Mouse (Mus musculus): ENCODE measurements around the gene Olfr1195. TPM values are rescaled to one million over a fixed set of nuclear protein-coding genes. Genes with fewer than 3 reads are reported as not detected.
"Not testable (repeated sequence)": the region's sequence is repeated elsewhere in the genome, so short reads cannot be mapped to it uniquely, and the experiment has no call there.

Olfr1195 gene
- not detected for total RNA-seq (2021)

- no peak for DNase-seq
- intact Hi-C loops (cut with DNase I) = no loop called here
Measured at GRCm38 (mm10) chr2:88689087-88689486, at the start of gene Olfr1195. TSS of gene Olfr1195 (minus strand) at chr2:88689187.

- DNase-seq = no peak
- intact Hi-C loops (cut with DNase I) = no loop called here
Measured at GRCm38 (mm10) chr2:88732266-88732665, 43.3 kb upstream of the Olfr1195 start, which contains the start of gene Olfr1197. TSS of gene Olfr1197 (minus strand) at chr2:88732366.

GRCm38 (mm10) chr2:88704497-88704896 lies 15.5 kb upstream of the Olfr1195 start, which contains the start of gene Olfr1196:
TSS of gene Olfr1196 (minus strand) at chr2:88704597.
- intact Hi-C loops (cut with DNase I) = no loop called here
- DNase-seq = no peak

GRCm38 (mm10) chr2:88675328-88675727 lies 13.7 kb downstream of the Olfr1195 start, which contains the start of gene Olfr1193:
TSS of gene Olfr1193 (plus strand) at chr2:88675628.
- DNase-seq; intact Hi-C loops (cut with DNase I): not testable (repeated sequence)

GRCm38 (mm10) chr2:88648209-88648608 lies 40.8 kb downstream of the Olfr1195 start, which contains the start of gene Olfr1192-ps1:
TSS of gene Olfr1192-ps1 (plus strand) at chr2:88648509.
- DNase-seq = no peak
- intact Hi-C loops (cut with DNase I) = no loop called here

GRCm38 (mm10) chr2:88640242-88640641 lies 48.7 kb downstream of the Olfr1195 start, which contains the start of gene Olfr1191-ps1:
TSS of gene Olfr1191-ps1 (plus strand) at chr2:88640542.
- DNase-seq; intact Hi-C loops (cut with DNase I): not testable (repeated sequence)

Other genes with a start within 250 kb of the Olfr1195 start
- not detected for gene Gm13757, start 240.1 kb downstream of the Olfr1195 start, total RNA-seq (2021)
- gene Olfr1183, start 234.3 kb downstream of the Olfr1195 start, total RNA-seq (2021) = not detected
- not detected for gene Olfr1184, start 205.6 kb downstream of the Olfr1195 start, total RNA-seq (2021)
- gene Olfr1185-ps1, start 195.9 kb downstream of the Olfr1195 start, total RNA-seq (2021) = not detected
- not detected for gene Olfr1186, start 170.6 kb downstream of the Olfr1195 start, total RNA-seq (2021)
- gene Olfr1188, start 132.3 kb downstream of the Olfr1195 start, total RNA-seq (2021) = not detected
- not detected for gene Olfr1189, start 102.7 kb downstream of the Olfr1195 start, total RNA-seq (2021)
- gene Olfr1191-ps1, start 48.6 kb downstream of the Olfr1195 start, total RNA-seq (2021) = not detected
- not detected for gene Olfr1192-ps1, start 40.7 kb downstream of the Olfr1195 start, total RNA-seq (2021)
- not detected for gene Olfr1193, start 13.6 kb downstream of the Olfr1195 start, total RNA-seq (2021)
- gene Olfr1196, start 15.4 kb upstream of the Olfr1195 start, total RNA-seq (2021) = not detected
- not detected for gene Olfr1197, start 43.2 kb upstream of the Olfr1195 start, total RNA-seq (2021)
- gene Olfr1198, start 62.2 kb upstream of the Olfr1195 start, total RNA-seq (2021) = not detected
- gene Olfr1199, start 71.3 kb upstream of the Olfr1195 start, total RNA-seq (2021) = not detected
- gene Olfr1200, start 81.3 kb upstream of the Olfr1195 start, total RNA-seq (2021) = not detected
- gene Olfr1201, start 103.8 kb upstream of the Olfr1195 start, total RNA-seq (2021) = not detected
- gene Olfr1202, start 125.3 kb upstream of the Olfr1195 start, total RNA-seq (2021) = not detected
- gene Olfr1205, start 140.6 kb upstream of the Olfr1195 start, total RNA-seq (2021) = not detected
- not detected for gene Olfr1204, start 160.1 kb upstream of the Olfr1195 start, total RNA-seq (2021)
- not detected for gene Olfr1206, start 174.0 kb upstream of the Olfr1195 start, total RNA-seq (2021)
- not detected for gene Olfr1208, start 213.1 kb upstream of the Olfr1195 start, total RNA-seq (2021)
- gene Olfr1209, start 226.0 kb upstream of the Olfr1195 start, total RNA-seq (2021) = not detected
- not detected for gene Olfr1211, start 248.9 kb upstream of the Olfr1195 start, total RNA-seq (2021)

Data from heart, postnatal 36 days (tissue).